Mouse (Mus musculus) thymus, adult 2 months (tissue): ENCODE data around the gene Cdk2ap1. TPM values are rescaled to one million over a fixed set of nuclear protein-coding genes. Genes with fewer than 3 reads are reported as not detected.

Experiments used
- DNase-seq: peaks from one replicate; pipeline ENCODE4 v3.0.0; 2021
- H3K27ac ChIP-seq: fragments of 200-500 bp; 2 replicates; pipeline ENCODE4 v1.5.1; 2012; ENCODE audit warnings: low read length, control low read depth; ENCODE audit not compliant: control insufficient read depth, insufficient read depth
- H3K27me3 ChIP-seq: fragments of 200-500 bp; 2 replicates; pipeline ENCODE4 v1.6.1; 2012; ENCODE audit warnings: mild to moderate bottlenecking, low read length, moderate library complexity, mixed read lengths; ENCODE audit not compliant: control insufficient read depth, insufficient read depth
- H3K36me3 ChIP-seq: fragments of 200-500 bp; 2 replicates; pipeline ENCODE4 v1.6.1; 2012; ENCODE audit warnings: mild to moderate bottlenecking, low read length, moderate library complexity; ENCODE audit not compliant: control insufficient read depth, insufficient read depth
- H3K4me1 ChIP-seq: fragments of 200-500 bp; replicated peaks from 2 replicates; pipeline ENCODE4 v1.6.1; 2012; ENCODE audit warnings: low read length; ENCODE audit not compliant: control insufficient read depth, insufficient read depth
- H3K4me3 ChIP-seq: fragments of 200-500 bp; 2 replicates; pipeline ENCODE4 v1.5.1; 2012; ENCODE audit warnings: mild to moderate bottlenecking, low read length, control low read depth, moderate library complexity; ENCODE audit not compliant: control insufficient read depth, insufficient read depth
- CTCF ChIP-seq: fragments of 200-500 bp; IDR thresholded peaks from 2 replicates; pipeline ENCODE4 v1.5.1; 2012; ENCODE audit warnings: mild to moderate bottlenecking, control low read depth, low read length, moderate library complexity, borderline replicate concordance; ENCODE audit not compliant: control insufficient read depth, poor library complexity, insufficient read depth; ENCODE audit errors: extremely low read depth
- POLR2A ChIP-seq: fragments of 200-500 bp; IDR thresholded peaks from 2 replicates; pipeline ENCODE4 v1.6.1; 2012; ENCODE audit warnings: mild to moderate bottlenecking, low read length, control low read depth, moderate library complexity; ENCODE audit not compliant: control insufficient read depth, poor library complexity, insufficient read depth; ENCODE audit errors: extremely low read depth
- WGBS: fragments of 180-500 bp; shearing (Covaris S2); methylation state at CpG from one replicate; pipeline ENCODE4 v1.1.7; 2018; 5-methylcytosine and 5-hydroxymethylcytosine counted together
- polyA plus RNA-seq: library from polyadenylated mRNA; depleted of rRNA; stranded (reverse); fragments of >200 nt; gene quantifications from 2 replicates; pipeline ENCODE4 v1.2.3, GENCODE M21; 2012

Gene Cdk2ap1
- polyA plus RNA-seq, 1 experiment = 191 TPM

GRCm38 (mm10) chr5:124377149-124377548 is 14.3 kb upstream of the Cdk2ap1 start:
- Histone ChIP-seq H3K4me3 (no peak overlapping the region), H3K4me1 (no peaks in the 10 kb centered on the region), H3K36me3 (peaks cover 88% of the 10 kb centered on the region), H3K27ac (no peak overlapping the region), H3K27me3 (no peaks in the 10 kb centered on the region)
- DNase-seq = no peak
- TF ChIP-seq POLR2A (no peak), CTCF (no peak)
- 93% methylated on average over 4 of the region's 4 CpGs for WGBS

- H3K27me3 ChIP-seq = no peaks in the 10 kb centered on the region
- H3K4me1 ChIP-seq = no peaks in the 10 kb centered on the region
- H3K4me3 ChIP-seq = no peak overlapping the region
- H3K27ac ChIP-seq = no peak overlapping the region
- DNase-seq = no peak
- TF ChIP-seq CTCF = no peak
- TF ChIP-seq POLR2A = no peak
- peaks cover 81% of the 10 kb centered on the region for H3K36me3 ChIP-seq
- 98% methylated on average over 1 of the region's 1 CpGs for WGBS
Observed at GRCm38 (mm10) chr5:124376401-124376800, 13.5 kb upstream of the Cdk2ap1 start.

- Histone ChIP-seq H3K27me3 (no peaks in the 10 kb centered on the region), H3K4me3 (no peak overlapping the region), H3K36me3 (peaks cover 78% of the 10 kb centered on the region), H3K27ac (no peak overlapping the region), H3K4me1 (no peaks in the 10 kb centered on the region)
- no peak for DNase-seq
- TF ChIP-seq CTCF (no peak), POLR2A (no peak)
- WGBS = 99% methylated on average over 7 of the region's 7 CpGs
Observed at GRCm38 (mm10) chr5:124374298-124374697, 11.4 kb upstream of the Cdk2ap1 start.

GRCm38 (mm10) chr5:124366721-124367120 is 3.8 kb upstream of the Cdk2ap1 start:
- no peak overlapping the region for H3K27ac ChIP-seq
- H3K4me3 ChIP-seq = no peak overlapping the region
- WGBS = 42% methylated on average over 3 of the region's 3 CpGs
- H3K27me3 ChIP-seq = no peaks in the 10 kb centered on the region
- no peak for DNase-seq
- H3K36me3 ChIP-seq = peaks cover 22% of the 10 kb centered on the region
- no peaks in the 10 kb centered on the region for H3K4me1 ChIP-seq
- TF ChIP-seq CTCF (no peak), POLR2A (no peak)

- H3K4me1 ChIP-seq = no peaks in the 10 kb centered on the region
- 94% methylated on average over 2 of the region's 2 CpGs for WGBS
- H3K27me3 ChIP-seq = no peaks in the 10 kb centered on the region
- TF ChIP-seq CTCF = no peak
- TF ChIP-seq POLR2A = no peak
- no peak for DNase-seq
- H3K27ac ChIP-seq = no peak overlapping the region
- no peak overlapping the region for H3K4me3 ChIP-seq
- H3K36me3 ChIP-seq = peaks cover 16% of the 10 kb centered on the region
Observed at GRCm38 (mm10) chr5:124365754-124366153, 2.9 kb upstream of the Cdk2ap1 start.

GRCm38 (mm10) chr5:124364173-124364918 is 1.5 kb upstream of the Cdk2ap1 start:
- TF ChIP-seq POLR2A (no peak), CTCF (no peak)
- Histone ChIP-seq H3K36me3 (peaks cover 5% of the 10 kb centered on the region), H3K27me3 (no peaks in the 10 kb centered on the region), H3K4me1 (no peaks in the 10 kb centered on the region), H3K27ac (no peak overlapping the region), H3K4me3 (no peak overlapping the region)
- DNase-seq = no peak
- 96% methylated on average over 6 of the region's 6 CpGs for WGBS
